Mouse (Mus musculus) ES-E14 (cell line): ENCODE data around the gene Cops9. TPM values are rescaled to one million over a fixed set of nuclear protein-coding genes. Genes with fewer than 3 reads are reported as not detected.

Experiments used
- DNase-seq: peaks from one replicate; pipeline ENCODE4 v3.0.0-alpha.2; 2013; ENCODE audit warnings: low read depth, low spot score
- H3K27ac ChIP-seq: 2 replicates; pipeline ENCODE4 v1.5.1; 2012; ENCODE audit warnings: low read depth, mild to moderate bottlenecking, low read length, moderate library complexity, mixed read lengths; ENCODE audit not compliant: poor library complexity, insufficient read depth, severe bottlenecking
- H3K36me3 ChIP-seq: 2 replicates; pipeline ENCODE4 v1.6.1; 2012; ENCODE audit warnings: mild to moderate bottlenecking, low read length, moderate library complexity, mixed read lengths; ENCODE audit not compliant: control insufficient read depth, poor library complexity, insufficient read depth, severe bottlenecking
- H3K4me1 ChIP-seq, 2 experiments: fragments of 150-350 bp in 1 of 2; sonication (generic) in 1 of 2; 2 replicates each; pipeline ENCODE4 v1.6.1; 2012; ENCODE audit warnings: low read length in 2 of 2, mild to moderate bottlenecking in 1 of 2, mixed read lengths in 1 of 2; ENCODE audit not compliant: control insufficient read depth in 2 of 2, insufficient read depth in 2 of 2, poor library complexity in 1 of 2
- H3K4me3 ChIP-seq, 2 experiments: fragments of 150-350 bp in 1 of 2; sonication (generic) in 1 of 2; 2 replicates each; pipeline ENCODE4 v1.5.1; 2012; ENCODE audit warnings: low read length in 2 of 2, low read depth in 1 of 2, mild to moderate bottlenecking in 1 of 2, mixed read lengths in 1 of 2; ENCODE audit not compliant: insufficient read depth in 1 of 2, poor library complexity in 1 of 2, severe bottlenecking in 1 of 2
- H3K9ac ChIP-seq: 2 replicates; pipeline ENCODE4 v1.6.1; 2012; ENCODE audit warnings: low read depth, mild to moderate bottlenecking, low read length, mixed read lengths; ENCODE audit not compliant: poor library complexity, insufficient read depth, severe bottlenecking
- H3K9me3 ChIP-seq: fragments of 150-350 bp; sonication (generic); 2 replicates; pipeline ENCODE4 v1.6.1; 2012; ENCODE audit warnings: low read depth, mild to moderate bottlenecking, low read length; ENCODE audit not compliant: control insufficient read depth, insufficient read depth
- HCFC1 ChIP-seq: IDR thresholded peaks from 2 replicates; pipeline ENCODE4 v1.6.1; 2012; ENCODE audit warnings: low read length, inconsistent platforms, borderline replicate concordance; ENCODE audit not compliant: insufficient read depth
- MAFK ChIP-seq: IDR thresholded peaks from 2 replicates; pipeline ENCODE4 v1.6.1; 2014; ENCODE audit warnings: mild to moderate bottlenecking, low read depth, low read length, inconsistent platforms; ENCODE audit not compliant: insufficient read depth
- ZC3H11A ChIP-seq: IDR thresholded peaks from 2 replicates; pipeline ENCODE4 v1.6.1; 2012; ENCODE audit warnings: low read depth, mild to moderate bottlenecking, inconsistent platforms, low read length, borderline replicate concordance
- ZNF384 ChIP-seq: IDR thresholded peaks from 2 replicates; pipeline ENCODE4 v1.6.1; 2012; ENCODE audit warnings: low read depth, low read length, inconsistent platforms
- in situ Hi-C, 2 experiments: fragments of 600-800 bp; cut with MboI; formaldehyde crosslinking; loops; one replicate each; pipeline ENCODE4 v1.15.1; 2025; ENCODE audit warnings: low sequenced_read_pairs in 2 of 2, inconsistent platforms in 1 of 2; ENCODE audit not compliant: unreplicated experiment in 2 of 2
- total RNA-seq: library from RNA; depleted of rRNA; stranded (reverse); fragments of 300-350 nt; gene quantifications from 2 replicates; pipeline ENCODE4 v1.2.3, GENCODE M21; 2012; rRNA removed

The Cops9 gene
- total RNA-seq, 1 experiment = 176 TPM

GRCm38 (mm10) chr1:92594111-92594510 is 47.7 kb downstream of the Cops9 start, which contains the start of gene Olfr1411:
Gene Olfr1411 (plus strand): TSS chr1:92594411.
- Histone ChIP-seq H3K36me3 (no peaks in the 10 kb centered on the region), H3K4me3 (no peak within 1 kb of the TSS), H3K4me1 (no peaks in the 10 kb centered on the region), H3K27ac (no peak within 1 kb of the TSS), H3K9ac (no peak within 1 kb of the TSS), H3K9me3 (no peaks in the 10 kb centered on the region)
- DNase-seq = no peak
- in situ Hi-C loops = no loop called here
- TF ChIP-seq ZNF384 = no peak
- TF ChIP-seq ZC3H11A = no peak
- TF ChIP-seq MAFK = no peak
- no peak for TF ChIP-seq HCFC1

Other genes starting within 250 kb of the Cops9 start
- 123 and 136 TPM in 2 replicates for gene Ndufa10, start 168.1 kb downstream of the Cops9 start, total RNA-seq
- gene Olfr1416, start 156.9 kb downstream of the Cops9 start, total RNA-seq = not detected in 2 replicates
- gene Olfr1415, start 145.9 kb downstream of the Cops9 start, total RNA-seq = not detected in 2 replicates
- gene Olfr1414, start 123.3 kb downstream of the Cops9 start, total RNA-seq = not detected in 2 replicates
- gene Olfr1413, start 70.7 kb downstream of the Cops9 start, total RNA-seq = not detected in 2 replicates
- not detected in 2 replicates for gene Olfr1412, start 56.2 kb downstream of the Cops9 start, total RNA-seq
- gene Olfr1411, start 47.6 kb downstream of the Cops9 start, total RNA-seq = not detected in 2 replicates
- 0.05 and 0.09 TPM in 2 replicates for gene Olfr1410, start 36.2 kb downstream of the Cops9 start, total RNA-seq
- gene Olfr12, start 24.2 kb downstream of the Cops9 start, total RNA-seq = 0.05 and 0.22 TPM in 2 replicates
- 0.26 TPM in 1 of 2 replicates, not detected in the other for gene Otos, start 6.9 kb upstream of the Cops9 start, total RNA-seq
- 38.0 and 49.9 TPM in 2 replicates for gene Gpc1, start 189.7 kb upstream of the Cops9 start, total RNA-seq